Mouse (Mus musculus): ENCODE measurements around the gene Ebpl. TPM values are rescaled to one million over a fixed set of nuclear protein-coding genes. Genes with fewer than 3 reads are reported as not detected.

The Ebpl gene
- polyA plus RNA-seq (2015; fragmentation: Nextera tagmentation; extraction: Ambion mirVana), result 11.3 and 13.4 TPM in 2 replicates

- peak within 1 kb of the TSS; percentile 68 for H3K9ac ChIP-seq (ENCODE audit: low read depth, low read length)
- no peaks in the 10 kb centered on the region for H3K9me3 ChIP-seq (replicated peaks; ENCODE audit: low read length)
- TF ChIP-seq CTCF (IDR thresholded peaks at IDR 0.05; ENCODE audit: low read depth), result 0 out of 2 replicates have a peak, but pooled peaks have one; percentile 29
- DNase-seq (ENCODE audit: low spot score) (peak; percentile 92), ATAC-seq (replicated peaks; ENCODE audit: low FRiP score, low read depth) (peak; percentile 96)
- WGBS, result under 1% methylated on average over 40 of the region's 40 CpGs
- peak within 1 kb of the TSS; percentile 58 for H3K4me3 ChIP-seq (replicated peaks; ENCODE audit: low read depth, low read length)
- H3K4me1 ChIP-seq (replicated peaks; ENCODE audit: insufficient read depth, low read length), result no peaks in the 10 kb centered on the region
- no peaks in the 10 kb centered on the region for H3K36me3 ChIP-seq (ENCODE audit: insufficient read depth, low read length)
- H3K4me2 ChIP-seq (ENCODE audit: low read length), result peak within 1 kb of the TSS; percentile 66
- peak within 1 kb of the TSS; percentile 83 for H3K27ac ChIP-seq
- H3K27me3 ChIP-seq (ENCODE audit: insufficient read depth, low read length), result no peaks in the 10 kb centered on the region
These were observed at the start of gene Ebpl for GRCm38 (mm10) chr14:61360131-61360980. Gene Ebpl (minus strand): TSS chr14:61360439.

GRCm38 (mm10) chr14:61410020-61410419, 49.8 kb upstream of the Ebpl start:
- no peak for TF ChIP-seq CTCF (IDR thresholded peaks at IDR 0.05; ENCODE audit: low read depth)
- no peak overlapping the region for H3K27ac ChIP-seq
- H3K27me3 ChIP-seq (ENCODE audit: insufficient read depth, low read length), result no peaks in the 10 kb centered on the region
- no peaks in the 10 kb centered on the region for H3K9me3 ChIP-seq (replicated peaks; ENCODE audit: low read length)
- H3K4me2 ChIP-seq (ENCODE audit: low read length), result no peak overlapping the region
- H3K4me1 ChIP-seq (replicated peaks; ENCODE audit: insufficient read depth, low read length), result no peaks in the 10 kb centered on the region
- ATAC-seq (replicated peaks; ENCODE audit: low FRiP score, low read depth) (no peak), DNase-seq (ENCODE audit: low spot score) (no peak)
- H3K4me3 ChIP-seq (replicated peaks; ENCODE audit: low read depth, low read length), result no peak overlapping the region
- no peak overlapping the region for H3K9ac ChIP-seq (ENCODE audit: low read depth, low read length)
- WGBS, result 44% methylated on average over 2 of the region's 2 CpGs
- H3K36me3 ChIP-seq (ENCODE audit: insufficient read depth, low read length), result no peaks in the 10 kb centered on the region

GRCm38 (mm10) chr14:61407055-61407454, 46.8 kb upstream of the Ebpl start:
- Histone ChIP-seq H3K9me3 (replicated peaks; ENCODE audit: low read length) (no peaks in the 10 kb centered on the region), H3K27me3 (ENCODE audit: insufficient read depth, low read length) (no peaks in the 10 kb centered on the region), H3K36me3 (ENCODE audit: insufficient read depth, low read length) (0 out of 2 replicates have a peak, but pooled peaks cover 2% of the 10 kb centered on the region), H3K4me3 (replicated peaks; ENCODE audit: low read depth, low read length) (no peak overlapping the region), H3K4me2 (ENCODE audit: low read length) (no peak overlapping the region), H3K9ac (ENCODE audit: low read depth, low read length) (no peak overlapping the region), H3K4me1 (replicated peaks; ENCODE audit: insufficient read depth, low read length) (no peaks in the 10 kb centered on the region), H3K27ac (no peak overlapping the region)
- WGBS, result 95% methylated on average over 3 of the region's 3 CpGs
- DNase-seq (ENCODE audit: low spot score) (no peak), ATAC-seq (replicated peaks; ENCODE audit: low FRiP score, low read depth) (no peak)
- TF ChIP-seq CTCF (IDR thresholded peaks at IDR 0.05; ENCODE audit: low read depth), result no peak

- H3K27me3 ChIP-seq (ENCODE audit: insufficient read depth, low read length), result no peaks in the 10 kb centered on the region
- no peak overlapping the region for H3K4me3 ChIP-seq (replicated peaks; ENCODE audit: low read depth, low read length)
- H3K9me3 ChIP-seq (replicated peaks; ENCODE audit: low read length), result no peaks in the 10 kb centered on the region
- no peak for ATAC-seq (replicated peaks; ENCODE audit: low FRiP score, low read depth)
- no peak overlapping the region for H3K9ac ChIP-seq (ENCODE audit: low read depth, low read length)
- no peak overlapping the region for H3K27ac ChIP-seq
- no peak for TF ChIP-seq CTCF (IDR thresholded peaks at IDR 0.05; ENCODE audit: low read depth)
- 0 out of 2 replicates have a peak, but pooled peaks cover 4% of the 10 kb centered on the region for H3K36me3 ChIP-seq (ENCODE audit: insufficient read depth, low read length)
- H3K4me1 ChIP-seq (replicated peaks; ENCODE audit: insufficient read depth, low read length), result no peaks in the 10 kb centered on the region
- H3K4me2 ChIP-seq (ENCODE audit: low read length), result no peak overlapping the region
- DNase-seq (ENCODE audit: low spot score), result no peak
These were observed 45.5 kb upstream of the Ebpl start for GRCm38 (mm10) chr14:61405761-61406160.

- no peaks in the 10 kb centered on the region for H3K27me3 ChIP-seq (ENCODE audit: insufficient read depth, low read length)
- ATAC-seq (replicated peaks; ENCODE audit: low FRiP score, low read depth), result no peak
These were observed 44.7 kb upstream of the Ebpl start for GRCm38 (mm10) chr14:61404941-61405340.

GRCm38 (mm10) chr14:61394745-61395144, 34.5 kb upstream of the Ebpl start:
- Histone ChIP-seq H3K4me1 (replicated peaks; ENCODE audit: insufficient read depth, low read length) (no peaks in the 10 kb centered on the region), H3K4me3 (replicated peaks; ENCODE audit: low read depth, low read length) (no peak overlapping the region), H3K4me2 (ENCODE audit: low read length) (no peak overlapping the region), H3K9ac (ENCODE audit: low read depth, low read length) (no peak overlapping the region), H3K27ac (no peak overlapping the region; the same call in 1 of the 2 replicates), H3K27me3 (ENCODE audit: insufficient read depth, low read length) (no peaks in the 10 kb centered on the region), H3K9me3 (replicated peaks; ENCODE audit: low read length) (no peaks in the 10 kb centered on the region), H3K36me3 (ENCODE audit: insufficient read depth, low read length) (peaks cover 15% of the 10 kb centered on the region; the same call in 1 of the 2 replicates)
- DNase-seq (ENCODE audit: low spot score) (no peak), ATAC-seq (replicated peaks; ENCODE audit: low FRiP score, low read depth) (no peak)
- no peak for TF ChIP-seq CTCF (IDR thresholded peaks at IDR 0.05; ENCODE audit: low read depth)
- WGBS, result 85% methylated on average over 6 of the region's 6 CpGs

More at GRCm38 (mm10) chr14:61404941-61405340, 44.7 kb upstream of the Ebpl start:
- Histone ChIP-seq H3K27ac (no peak overlapping the region), H3K4me3 (replicated peaks; ENCODE audit: low read depth, low read length) (no peak overlapping the region), H3K9ac (ENCODE audit: low read depth, low read length) (no peak overlapping the region), H3K9me3 (replicated peaks; ENCODE audit: low read length) (no peaks in the 10 kb centered on the region), H3K4me2 (ENCODE audit: low read length) (no peak overlapping the region), H3K36me3 (ENCODE audit: insufficient read depth, low read length) (0 out of 2 replicates have a peak, but pooled peaks cover 4% of the 10 kb centered on the region), H3K4me1 (replicated peaks; ENCODE audit: insufficient read depth, low read length) (no peaks in the 10 kb centered on the region)
- no peak for TF ChIP-seq CTCF (IDR thresholded peaks at IDR 0.05; ENCODE audit: low read depth)
- 86% methylated on average over 3 of the region's 3 CpGs for WGBS
- DNase-seq (ENCODE audit: low spot score), result no peak
